Mouse (Mus musculus) kidney, postnatal 0 days (tissue): Measurements from ENCODE around the gene Ak5. TPM values are rescaled to one million over a fixed set of nuclear protein-coding genes. Genes with fewer than 3 reads are reported as not detected.

ENCODE experiments used
- ATAC-seq: fragments of 200-750 bp; cut with Nextera tagmentation; replicated peaks from 2 replicates; pipeline ENCODE4 v1.8.0; 2017; ENCODE audit warnings: low read depth, moderate number of reproducible peaks, moderate TSS enrichment, moderate library complexity; ENCODE audit not compliant: low FRiP score
- DNase-seq: peaks from one replicate; pipeline ENCODE4 v3.0.0-alpha.2; 2016; ENCODE audit warnings: low spot score
- H3K27ac ChIP-seq: fragments of 300-500 bp; sonication (generic); 2 replicates; pipeline ENCODE4 v1.5.1; 2014; ENCODE audit warnings: mild to moderate bottlenecking
- H3K27me3 ChIP-seq: fragments of 300-500 bp; sonication (generic); 2 replicates; pipeline ENCODE4 v1.6.1; 2014; ENCODE audit warnings: low read length, mixed read lengths; ENCODE audit not compliant: insufficient read depth
- H3K36me3 ChIP-seq: fragments of 300-500 bp; sonication (generic); 2 replicates; pipeline ENCODE4 v1.6.1; 2014; ENCODE audit warnings: low read length, mixed read lengths; ENCODE audit not compliant: insufficient read depth
- H3K4me1 ChIP-seq: fragments of 300-500 bp; sonication (generic); replicated peaks from 2 replicates; pipeline ENCODE4 v1.6.1; 2014; ENCODE audit warnings: antibody characterized with exemption, low read length, mixed read lengths; ENCODE audit not compliant: insufficient read depth
- H3K4me2 ChIP-seq: fragments of 300-500 bp; sonication (generic); 2 replicates; pipeline ENCODE4 v1.6.1; 2014; ENCODE audit warnings: mild to moderate bottlenecking, low read length, moderate library complexity, mixed read lengths
- H3K4me3 ChIP-seq: fragments of 300-500 bp; sonication (generic); replicated peaks from 2 replicates; pipeline ENCODE4 v1.5.1; 2014; ENCODE audit warnings: low read depth, low read length
- H3K9ac ChIP-seq: fragments of 300-500 bp; sonication (generic); 2 replicates; pipeline ENCODE4 v1.6.1; 2014; ENCODE audit warnings: low read depth, low read length
- H3K9me3 ChIP-seq: fragments of 300-500 bp; sonication (generic); replicated peaks from 2 replicates; pipeline ENCODE4 v1.6.1; 2016; ENCODE audit warnings: low read length, inconsistent platforms, mixed read lengths
- CTCF ChIP-seq: IDR thresholded peaks from 2 replicates; pipeline ENCODE4 v1.5.1; 2016; ENCODE audit warnings: antibody characterized with exemption, low read depth, mild to moderate bottlenecking, moderate library complexity
- WGBS: fragments of 180-500 bp; shearing (Covaris S2); extraction: QIAGEN DNeasy Blood & Tissue Kit; methylation state at CpG from one replicate; pipeline ENCODE4 v1.1.7; 2014; 5-methylcytosine and 5-hydroxymethylcytosine counted together
- polyA plus RNA-seq: library from polyadenylated mRNA; unstranded; fragments of >200 nt; fragmentation: Nextera tagmentation; extraction: Ambion mirVana; gene quantifications from 2 replicates; pipeline ENCODE4 v1.2.1, GENCODE M21; 2015

Gene Ak5
- polyA plus RNA-seq, 1 experiment from 2014 or later: 4.6 TPM

GRCm38 (mm10) chr3:152563833-152564232 is 104.3 kb downstream of the Ak5 start:
- ATAC-seq: 0 out of 2 replicates have a peak, but pooled peaks have one; percentile 10
- no peak overlapping the region for H3K27ac ChIP-seq

GRCm38 (mm10) chr3:152561708-152562107 is 106.5 kb downstream of the Ak5 start:
- TF ChIP-seq CTCF: no peak

More at GRCm38 (mm10) chr3:152563833-152564232, 104.3 kb downstream of the Ak5 start:
- Histone ChIP-seq H3K27me3 (no peaks in the 10 kb centered on the region), H3K36me3 (no peaks in the 10 kb centered on the region), H3K4me1 (peaks cover 4% of the 10 kb centered on the region; the same call in 1 of the 2 replicates), H3K4me2 (no peak overlapping the region), H3K9ac (no peak overlapping the region), H3K4me3 (no peak overlapping the region), H3K9me3 (no peaks in the 10 kb centered on the region)
- no peak for TF ChIP-seq CTCF
- no peak for DNase-seq

DNA sequence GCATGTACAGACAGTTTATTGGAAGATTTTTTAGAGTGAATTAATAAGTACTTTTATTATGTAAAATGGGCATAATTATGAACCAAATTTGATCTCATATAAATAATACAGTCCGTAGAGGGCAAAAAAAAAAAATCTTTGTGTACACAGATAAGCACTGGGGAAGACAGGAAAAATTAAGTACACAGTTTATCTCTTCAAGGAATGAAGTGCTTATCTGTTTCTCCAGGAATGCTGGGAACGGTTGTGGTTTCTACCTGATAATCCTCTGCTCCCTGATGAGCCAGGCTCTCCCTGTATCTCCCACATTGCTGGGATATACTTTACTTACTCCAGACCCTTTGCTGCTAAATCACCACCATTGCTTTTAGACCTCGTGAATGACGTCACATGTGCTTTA is 108.9 kb downstream of the Ak5 start:
- Histone ChIP-seq H3K4me2 (no peak overlapping the region), H3K27me3 (no peaks in the 10 kb centered on the region), H3K4me3 (no peak overlapping the region), H3K27ac (no peak overlapping the region), H3K9ac (no peak overlapping the region), H3K4me1 (no peaks in the 10 kb centered on the region), H3K36me3 (no peaks in the 10 kb centered on the region), H3K9me3 (no peaks in the 10 kb centered on the region)
- no peak for DNase-seq
- WGBS: 64% methylated on average over 4 of the region's 4 CpGs
- no peak for TF ChIP-seq CTCF
- ATAC-seq: no peak

More at GRCm38 (mm10) chr3:152561708-152562107, 106.5 kb downstream of the Ak5 start:
- H3K36me3 ChIP-seq: no peaks in the 10 kb centered on the region
- H3K9me3 ChIP-seq: no peaks in the 10 kb centered on the region
- no peak overlapping the region for H3K4me2 ChIP-seq
- H3K27me3 ChIP-seq: no peaks in the 10 kb centered on the region
- no peak for DNase-seq
- H3K4me3 ChIP-seq: no peak overlapping the region
- no peak overlapping the region for H3K27ac ChIP-seq
- 74% methylated on average over 2 of the region's 2 CpGs for WGBS
- ATAC-seq: no peak
- no peak overlapping the region for H3K9ac ChIP-seq
- no peaks in the 10 kb centered on the region for H3K4me1 ChIP-seq

GRCm38 (mm10) chr3:152558106-152558505 is 110.1 kb downstream of the Ak5 start:
- ATAC-seq: no peak
- 69% methylated on average over 10 of the region's 10 CpGs for WGBS

DNA sequence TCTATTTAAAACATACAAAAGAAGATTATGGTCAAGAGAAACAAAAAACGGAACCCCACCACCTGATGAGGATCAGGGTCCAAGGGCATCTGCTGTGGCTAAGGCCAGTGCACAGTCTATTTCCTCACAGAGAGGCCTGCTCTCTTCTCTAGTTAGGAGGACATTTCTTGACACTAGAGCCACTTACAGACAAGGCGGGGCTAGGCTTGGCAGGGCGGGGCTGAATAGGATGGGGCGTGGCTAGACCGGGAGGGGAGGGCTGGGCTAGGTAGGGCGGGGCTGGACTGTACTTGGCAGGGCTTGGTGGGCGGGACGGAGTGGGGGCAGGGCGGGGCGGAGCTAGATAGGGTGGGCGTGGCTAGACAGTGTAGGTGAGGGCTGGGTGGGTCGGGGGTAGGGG is 110.5 kb downstream of the Ak5 start:
- Histone ChIP-seq H3K4me3 (no peak overlapping the region), H3K9ac (no peak overlapping the region), H3K27ac (no peak overlapping the region), H3K27me3 (no peaks in the 10 kb centered on the region), H3K4me1 (no peaks in the 10 kb centered on the region), H3K36me3 (no peaks in the 10 kb centered on the region), H3K9me3 (no peaks in the 10 kb centered on the region), H3K4me2 (no peak overlapping the region)
- ATAC-seq (peak; percentile 74; the same call in 1 of the 2 replicates), DNase-seq (no peak)
- TF ChIP-seq CTCF: no peak
- 44% methylated on average over 12 of the region's 12 CpGs for WGBS

More at GRCm38 (mm10) chr3:152558106-152558505, 110.1 kb downstream of the Ak5 start:
- no peak overlapping the region for H3K27ac ChIP-seq
- no peak for TF ChIP-seq CTCF
- H3K27me3 ChIP-seq: no peaks in the 10 kb centered on the region
- no peaks in the 10 kb centered on the region for H3K4me1 ChIP-seq
- no peak overlapping the region for H3K9ac ChIP-seq
- no peak overlapping the region for H3K4me2 ChIP-seq
- H3K9me3 ChIP-seq: no peaks in the 10 kb centered on the region
- no peaks in the 10 kb centered on the region for H3K36me3 ChIP-seq
- DNase-seq: no peak
- no peak overlapping the region for H3K4me3 ChIP-seq

DNA sequence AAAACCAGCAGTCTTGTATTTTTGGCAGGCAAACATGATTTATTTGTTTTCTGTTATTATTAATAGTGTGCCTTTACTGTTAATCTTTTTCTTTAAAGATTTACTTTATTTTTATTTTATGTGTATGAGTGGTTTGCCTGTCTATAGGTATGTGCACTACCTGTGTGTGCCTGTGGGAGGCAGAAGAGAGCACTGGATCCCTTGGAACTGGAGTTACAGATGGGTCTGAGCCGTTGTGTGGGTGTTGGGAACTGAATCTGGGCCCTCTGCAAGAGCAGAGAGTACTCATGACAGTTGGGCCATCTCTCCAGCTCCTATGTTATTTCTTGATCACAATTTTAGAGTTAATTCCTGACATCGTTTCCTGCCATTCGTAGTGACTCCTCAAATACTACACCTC is 111.2 kb downstream of the Ak5 start:
- no peaks in the 10 kb centered on the region for H3K4me1 ChIP-seq
- no peaks in the 10 kb centered on the region for H3K27me3 ChIP-seq
- no peak overlapping the region for H3K4me3 ChIP-seq
- no peaks in the 10 kb centered on the region for H3K36me3 ChIP-seq
- no peak for DNase-seq
- H3K9me3 ChIP-seq: no peaks in the 10 kb centered on the region
- no peak overlapping the region for H3K27ac ChIP-seq
- peak; percentile 25; the same call in 1 of the 2 replicates for TF ChIP-seq CTCF
- no peak overlapping the region for H3K9ac ChIP-seq
- ATAC-seq: no peak
- 89% methylated on average over 3 of the region's 3 CpGs for WGBS
- H3K4me2 ChIP-seq: no peak overlapping the region

GRCm38 (mm10) chr3:152556435-152556834 is 111.7 kb downstream of the Ak5 start:
- Histone ChIP-seq H3K27ac (no peak overlapping the region), H3K4me2 (no peak overlapping the region), H3K4me3 (no peak overlapping the region), H3K9ac (no peak overlapping the region), H3K36me3 (no peaks in the 10 kb centered on the region), H3K27me3 (no peaks in the 10 kb centered on the region), H3K4me1 (no peaks in the 10 kb centered on the region), H3K9me3 (no peaks in the 10 kb centered on the region)
- ATAC-seq (no peak), DNase-seq (no peak)
- TF ChIP-seq CTCF: no peak
- WGBS: 48% methylated on average over 4 of the region's 4 CpGs
